Mouse (Mus musculus): ENCODE data around the gene Map2k6.

DNA sequence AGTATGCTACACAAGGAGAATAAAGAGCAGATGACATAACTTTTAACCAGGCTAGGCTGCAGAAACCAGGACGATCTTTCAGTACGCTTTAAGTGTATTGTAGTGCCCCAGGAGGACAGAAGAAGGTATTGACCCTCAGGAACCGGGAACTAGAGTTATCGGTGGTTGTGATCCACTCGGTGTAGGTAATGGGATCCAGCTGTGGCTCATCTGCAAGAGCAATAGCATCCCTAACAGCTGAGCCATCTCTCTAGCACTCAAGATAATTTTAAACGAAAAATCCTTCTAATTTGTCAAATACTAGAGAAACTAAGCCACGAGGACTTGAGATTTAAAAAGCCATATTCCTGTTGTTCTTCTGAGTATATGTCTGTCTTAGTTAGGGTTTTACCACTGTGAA, 132.2 kb downstream of the Map2k6 start:
- TF ChIP-seq CTCF (IDR thresholded peaks at IDR 0.05; ENCODE audit: insufficient read depth, low read depth, low read length) (no peak), POLR2A (IDR thresholded peaks at IDR 0.05; ENCODE audit: insufficient read depth, low read depth, low read length) (no peak)
